In the genomic region with DNA sequence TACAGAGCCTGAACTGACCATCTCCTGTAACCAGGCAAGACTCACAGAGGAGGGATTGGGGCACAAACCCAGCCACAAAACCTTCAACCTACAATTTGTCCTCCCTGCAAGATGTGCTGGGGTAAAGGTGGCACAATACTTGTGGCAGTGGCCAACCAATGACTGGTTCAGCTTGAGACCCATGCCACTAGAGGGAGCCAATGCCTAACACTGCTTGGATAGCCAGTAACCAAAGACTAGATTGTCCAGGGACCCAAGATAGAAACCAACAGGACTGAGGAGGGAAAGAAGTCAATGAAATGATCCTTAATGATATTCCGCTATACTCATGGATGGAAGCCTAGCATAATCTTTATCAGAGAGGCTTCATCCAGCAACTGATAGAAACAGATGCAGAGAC, we compare ENCODE assay signal across 9 mouse cellular contexts. TPM values are rescaled to one million over a fixed set of nuclear protein-coding genes. Genes with fewer than 3 reads are reported as not detected.
DNase-seq lines count a peak whose midpoint lies in the region; ATAC-seq lines count a peak whose summit lies in the region.
"Had no signal": no experiment of that assay in that cellular context is flagged by ENCODE, and none has a peak within 500 bp of the region (broad histone marks: within the 10 kb centered on the region; RNA-seq: fewer than 3 reads in every experiment).

No protein-coding gene starts in this region.

- no peak overlapping the region for H3K4me3 ChIP-seq in intestine, embryonic 15.5 days (replicated peaks)
- no peak overlapping the region for H3K4me3 ChIP-seq in intestine, embryonic 16.5 days (ENCODE audit: low read length)
- no peak overlapping the region for H3K4me3 ChIP-seq in forebrain, embryonic 15.5 days
- no peak overlapping the region for H3K4me3 ChIP-seq in hindbrain, embryonic 14.5 days (replicated peaks; ENCODE audit: low read length)
- H3K4me3 ChIP-seq in midbrain, embryonic 11.5 days (ENCODE audit: low read depth, low read length), result no peak overlapping the region

- H3K36me3 ChIP-seq in intestine, embryonic 15.5 days, result no peaks in the 10 kb centered on the region
- H3K36me3 ChIP-seq in intestine, embryonic 16.5 days (ENCODE audit: control insufficient read depth, insufficient read depth, low read length), result no peaks in the 10 kb centered on the region
- H3K36me3 ChIP-seq in forebrain, embryonic 15.5 days, result no peaks in the 10 kb centered on the region
- no peaks in the 10 kb centered on the region for H3K36me3 ChIP-seq in hindbrain, embryonic 14.5 days (replicated peaks; ENCODE audit: control insufficient read depth, insufficient read depth)
- no peaks in the 10 kb centered on the region for H3K36me3 ChIP-seq in midbrain, embryonic 11.5 days (ENCODE audit: control insufficient read depth, insufficient read depth, low read length)

- peak; percentile 65 for ATAC-seq in intestine, embryonic 15.5 days
- ATAC-seq in intestine, embryonic 16.5 days, result no peak; the same call in 1 of the 2 replicates
- peak; percentile 88 for ATAC-seq in cerebellum, adult (ENCODE audit: insufficient number of reproducible peaks, low FRiP score, low TSS enrichment)
- ATAC-seq in forebrain, embryonic 15.5 days (replicated peaks), result peak; percentile 83; the same call in 1 of the 2 replicates
- ATAC-seq in hindbrain, embryonic 14.5 days (ENCODE audit: low FRiP score), result peak; percentile 65; the same call in 1 of the 2 replicates
- peak; percentile 79 for ATAC-seq in midbrain, embryonic 11.5 days (ENCODE audit: low FRiP score)

- H3K27me3 ChIP-seq in intestine, embryonic 15.5 days (replicated peaks), result no peaks in the 10 kb centered on the region
- H3K27me3 ChIP-seq in intestine, embryonic 16.5 days (replicated peaks; ENCODE audit: control insufficient read depth, insufficient read depth, low read length), result no peaks in the 10 kb centered on the region
- no peaks in the 10 kb centered on the region for H3K27me3 ChIP-seq in forebrain, embryonic 15.5 days
- no peaks in the 10 kb centered on the region for H3K27me3 ChIP-seq in hindbrain, embryonic 14.5 days (ENCODE audit: control insufficient read depth, insufficient read depth, low read length)
- H3K27me3 ChIP-seq in midbrain, embryonic 11.5 days (ENCODE audit: control insufficient read depth, insufficient read depth, low read length), result no peaks in the 10 kb centered on the region

- no peak overlapping the region for H3K4me2 ChIP-seq in intestine, embryonic 15.5 days (replicated peaks)
- H3K4me2 ChIP-seq in intestine, embryonic 16.5 days (ENCODE audit: low read depth, low read length), result no peak overlapping the region
- no peak overlapping the region for H3K4me2 ChIP-seq in forebrain, embryonic 15.5 days (replicated peaks)
- no peak overlapping the region for H3K4me2 ChIP-seq in hindbrain, embryonic 14.5 days (replicated peaks)
- H3K4me2 ChIP-seq in midbrain, embryonic 11.5 days, result no peak overlapping the region

- no peak overlapping the region for H3K9ac ChIP-seq in intestine, embryonic 15.5 days
- no peak overlapping the region for H3K9ac ChIP-seq in intestine, embryonic 16.5 days (ENCODE audit: low read depth, low read length)
- no peak overlapping the region for H3K9ac ChIP-seq in forebrain, embryonic 15.5 days (replicated peaks)
- no peak overlapping the region for H3K9ac ChIP-seq in hindbrain, embryonic 14.5 days
- H3K9ac ChIP-seq in midbrain, embryonic 11.5 days (ENCODE audit: low read length), result no peak overlapping the region

- no peak overlapping the region for H3K27ac ChIP-seq in intestine, embryonic 15.5 days
- H3K27ac ChIP-seq in intestine, embryonic 16.5 days (ENCODE audit: low read length), result no peak overlapping the region
- no peak overlapping the region for H3K27ac ChIP-seq in forebrain, embryonic 15.5 days (replicated peaks)
- no peak overlapping the region for H3K27ac ChIP-seq in hindbrain, embryonic 14.5 days
- no peak overlapping the region for H3K27ac ChIP-seq in midbrain, embryonic 11.5 days (ENCODE audit: low read depth, low read length)
- H3K27ac ChIP-seq: macrophage had no signal

- WGBS in intestine, embryonic 15.5 days, result 75% methylated on average over 1 of the region's 1 CpGs
- 63% methylated on average over 1 of the region's 1 CpGs for WGBS in intestine, embryonic 16.5 days
- 80% methylated on average over 1 of the region's 1 CpGs for WGBS in forebrain, embryonic 15.5 days
- 71% methylated on average over 1 of the region's 1 CpGs for WGBS in hindbrain, embryonic 14.5 days
- WGBS in midbrain, embryonic 11.5 days, result 85% methylated on average over 1 of the region's 1 CpGs

- H3K4me1 ChIP-seq in intestine, embryonic 15.5 days (replicated peaks), result no peaks in the 10 kb centered on the region
- H3K4me1 ChIP-seq in intestine, embryonic 16.5 days (ENCODE audit: control insufficient read depth, insufficient read depth, low read length), result peaks cover 3% of the 10 kb centered on the region; the same call in 1 of the 2 replicates
- H3K4me1 ChIP-seq in forebrain, embryonic 15.5 days, result no peaks in the 10 kb centered on the region
- no peaks in the 10 kb centered on the region for H3K4me1 ChIP-seq in hindbrain, embryonic 14.5 days (replicated peaks; ENCODE audit: control insufficient read depth, insufficient read depth, low read length)
- no peaks in the 10 kb centered on the region for H3K4me1 ChIP-seq in midbrain, embryonic 11.5 days (ENCODE audit: control insufficient read depth, insufficient read depth, low read length)

- H3K9me3 ChIP-seq in intestine, embryonic 15.5 days, result no peaks in the 10 kb centered on the region
- H3K9me3 ChIP-seq in intestine, embryonic 16.5 days (ENCODE audit: control insufficient read depth, low read length), result no peaks in the 10 kb centered on the region
- H3K9me3 ChIP-seq in forebrain, embryonic 15.5 days, result no peaks in the 10 kb centered on the region
- no peaks in the 10 kb centered on the region for H3K9me3 ChIP-seq in hindbrain, embryonic 14.5 days (ENCODE audit: control insufficient read depth, low read length)
- no peaks in the 10 kb centered on the region for H3K9me3 ChIP-seq in midbrain, embryonic 11.5 days (ENCODE audit: control insufficient read depth, low read length)

- DNase-seq in hindbrain, embryonic 14.5 days (ENCODE audit: low spot score), result peak; percentile 83
- DNase-seq in left cerebral cortex, adult 18-20 months (ENCODE audit: low spot score in 2 of 2), result peak; percentile 63 to 77
- DNase-seq in midbrain, embryonic 11.5 days (ENCODE audit: low spot score, missing footprints), result peak; percentile 93
- DNase-seq in skeletal muscle tissue, adult 2 months (ENCODE audit: low read depth, low spot score), result peak; percentile 55

RNA-seq across cellular contexts. Expression of a gene that starts 3.3 kb away (rescaled TPM):
- polyA plus RNA-seq in intestine, embryonic 15.5 days (2015; fragmentation: Nextera tagmentation; extraction: Ambion mirVana), result 0.14 and 0.34 TPM in 2 replicates
- polyA plus RNA-seq in intestine, embryonic 16.5 days (2015; fragmentation: Nextera tagmentation; extraction: Ambion mirVana), result 0.18 and 0.20 TPM in 2 replicates
- 0.06 and 0.08 TPM in 2 replicates for polyA plus RNA-seq in forebrain, embryonic 15.5 days (2015; fragmentation: Nextera tagmentation; extraction: Ambion mirVana)
- 0.23 and 0.25 TPM in 2 replicates for polyA plus RNA-seq in hindbrain, embryonic 14.5 days (2014; fragmentation: Nextera tagmentation; extraction: Ambion mirVana)
- total RNA-seq in left cerebral cortex, adult 18-20 months (2021), result 1 to 10 TPM; 1.8 to 3.4 TPM
- polyA plus RNA-seq in midbrain, embryonic 11.5 days (2014; fragmentation: Nextera tagmentation; extraction: Ambion mirVana), result not detected in 2 replicates

RNA-seq across cellular contexts. Expression of a gene that starts 39.7 kb away (rescaled TPM):
- polyA plus RNA-seq in intestine, embryonic 15.5 days (2015; fragmentation: Nextera tagmentation; extraction: Ambion mirVana), result 6.6 and 7.2 TPM in 2 replicates
- 6.8 and 7.2 TPM in 2 replicates for polyA plus RNA-seq in intestine, embryonic 16.5 days (2015; fragmentation: Nextera tagmentation; extraction: Ambion mirVana)
- 1.8 and 1.9 TPM in 2 replicates for polyA plus RNA-seq in forebrain, embryonic 15.5 days (2015; fragmentation: Nextera tagmentation; extraction: Ambion mirVana)
- 2.5 and 2.8 TPM in 2 replicates for polyA plus RNA-seq in hindbrain, embryonic 14.5 days (2014; fragmentation: Nextera tagmentation; extraction: Ambion mirVana)
- total RNA-seq in left cerebral cortex, adult 18-20 months (2021), result 1 to 10 TPM; 2.8 to 4.2 TPM
- polyA plus RNA-seq in midbrain, embryonic 11.5 days (2014; fragmentation: Nextera tagmentation; extraction: Ambion mirVana), result 1.7 and 1.9 TPM in 2 replicates
